Mouse (Mus musculus) midbrain, postnatal 0 days (tissue): Measurements from ENCODE around the gene Rgs3. TPM values are rescaled to one million over a fixed set of nuclear protein-coding genes. Genes with fewer than 3 reads are reported as not detected.

ENCODE experiments used
- ATAC-seq: fragments of 200-750 bp; cut with Nextera tagmentation; 2 replicates; pipeline ENCODE4 v1.8.0; 2017; ENCODE audit warnings: moderate number of reproducible peaks, mild to moderate bottlenecking, moderate TSS enrichment, moderate library complexity; ENCODE audit not compliant: low FRiP score
- DNase-seq: peaks from one replicate; pipeline ENCODE4 v3.0.0-alpha.2; 2015; ENCODE audit warnings: low spot score
- H3K27ac ChIP-seq: fragments of 300-500 bp; sonication (generic); 2 replicates; pipeline ENCODE4 v1.5.1; 2014; ENCODE audit warnings: low read depth, mild to moderate bottlenecking, low read length, mixed read lengths
- H3K27me3 ChIP-seq: fragments of 300-500 bp; sonication (generic); 2 replicates; pipeline ENCODE4 v1.6.1; 2014; ENCODE audit warnings: low read length, control low read depth, mixed read lengths; ENCODE audit not compliant: insufficient read depth
- H3K36me3 ChIP-seq: fragments of 300-500 bp; sonication (generic); 2 replicates; pipeline ENCODE4 v1.6.1; 2014; ENCODE audit warnings: low read length, control low read depth, mixed read lengths; ENCODE audit not compliant: insufficient read depth
- H3K4me1 ChIP-seq: fragments of 300-500 bp; sonication (generic); 2 replicates; pipeline ENCODE4 v1.6.1; 2014; ENCODE audit warnings: mild to moderate bottlenecking, control low read depth, antibody characterized with exemption, low read length, mixed read lengths; ENCODE audit not compliant: insufficient read depth
- H3K4me2 ChIP-seq: fragments of 300-500 bp; sonication (generic); 2 replicates; pipeline ENCODE4 v1.6.1; 2014; ENCODE audit warnings: low read depth, mild to moderate bottlenecking, low read length, mixed read lengths; ENCODE audit not compliant: poor library complexity, severe bottlenecking
- H3K4me3 ChIP-seq: fragments of 300-500 bp; sonication (generic); 2 replicates; pipeline ENCODE4 v1.5.1; 2014; ENCODE audit warnings: low read depth, mild to moderate bottlenecking, low read length, moderate library complexity
- H3K9ac ChIP-seq: fragments of 300-500 bp; sonication (generic); replicated peaks from 2 replicates; pipeline ENCODE4 v1.6.1; 2014; ENCODE audit warnings: mild to moderate bottlenecking, low read length, moderate library complexity, mixed read lengths; ENCODE audit not compliant: poor library complexity, severe bottlenecking
- H3K9me3 ChIP-seq: fragments of 300-500 bp; sonication (generic); 2 replicates; pipeline ENCODE4 v1.6.1; 2016; ENCODE audit warnings: low read length, control low read depth
- CTCF ChIP-seq: IDR thresholded peaks from 2 replicates; pipeline ENCODE4 v1.5.1; 2016; ENCODE audit warnings: antibody characterized with exemption, mild to moderate bottlenecking
- WGBS: fragments of 180-500 bp; shearing (Covaris S2); extraction: QIAGEN DNeasy Blood & Tissue Kit; methylation state at CpG from one replicate; pipeline ENCODE4 v1.1.7; 2014; 5-methylcytosine and 5-hydroxymethylcytosine counted together
- polyA plus RNA-seq: library from polyadenylated mRNA; unstranded; fragments of >200 nt; fragmentation: Nextera tagmentation; extraction: Ambion mirVana; gene quantifications from 2 replicates; pipeline ENCODE4 v1.2.1, GENCODE M21; 2015
- total RNA-seq: library from RNA; depleted of rRNA; stranded (reverse); fragments of >200 nt; gene quantifications from 2 replicates; pipeline ENCODE4 v1.2.3, GENCODE M21; 2014

The Rgs3 gene
- total and polyA plus RNA-seq, 2 experiments from 2014 or later = 55.6 to 89.4 TPM

- Histone ChIP-seq H3K36me3 (no peaks in the 10 kb centered on the region), H3K4me2 (no peak overlapping the region), H3K27me3 (no peaks in the 10 kb centered on the region), H3K4me3 (no peak overlapping the region), H3K4me1 (peaks cover 11% of the 10 kb centered on the region), H3K9ac (no peak overlapping the region), H3K9me3 (no peaks in the 10 kb centered on the region), H3K27ac (no peak overlapping the region)
- WGBS = 53% methylated on average over 6 of the region's 6 CpGs
- ATAC-seq = no peak
- no peak for TF ChIP-seq CTCF
- no peak for DNase-seq
These were observed 48.2 kb downstream of the Rgs3 start for GRCm38 (mm10) chr4:62607805-62608204.

GRCm38 (mm10) chr4:62609333-62609732 lies 49.7 kb downstream of the Rgs3 start:
- DNase-seq = no peak
- no peak overlapping the region for H3K9ac ChIP-seq
- WGBS = 75% methylated on average over 4 of the region's 4 CpGs
- no peak overlapping the region for H3K27ac ChIP-seq
- peaks cover 20% of the 10 kb centered on the region for H3K4me1 ChIP-seq
- H3K27me3 ChIP-seq = no peaks in the 10 kb centered on the region
- no peak for ATAC-seq
- no peak for TF ChIP-seq CTCF
- H3K4me2 ChIP-seq = no peak overlapping the region
- H3K36me3 ChIP-seq = no peaks in the 10 kb centered on the region
- H3K9me3 ChIP-seq = no peaks in the 10 kb centered on the region
- no peak overlapping the region for H3K4me3 ChIP-seq

- peaks cover 20% of the 10 kb centered on the region for H3K4me1 ChIP-seq
- DNase-seq (no peak), ATAC-seq (no peak)
- no peak overlapping the region for H3K27ac ChIP-seq
- H3K36me3 ChIP-seq = no peaks in the 10 kb centered on the region
- H3K4me2 ChIP-seq = no peak overlapping the region
- WGBS = 59% methylated on average over 16 of the region's 16 CpGs
- no peak overlapping the region for H3K9ac ChIP-seq
- no peaks in the 10 kb centered on the region for H3K9me3 ChIP-seq
- H3K27me3 ChIP-seq = no peaks in the 10 kb centered on the region
- no peak for TF ChIP-seq CTCF
- no peak overlapping the region for H3K4me3 ChIP-seq
These were observed 50.6 kb downstream of the Rgs3 start for GRCm38 (mm10) chr4:62610142-62610675.

GRCm38 (mm10) chr4:62612601-62613501 lies 53.2 kb downstream of the Rgs3 start:
- 0 out of 2 replicates have a peak overlapping the region, but pooled peaks have one; percentile 19 for H3K9ac ChIP-seq
- peaks cover 9% of the 10 kb centered on the region; the same call in 1 of the 2 replicates for H3K4me1 ChIP-seq
- H3K27me3 ChIP-seq = no peaks in the 10 kb centered on the region
- WGBS = 36% methylated on average over 22 of the region's 22 CpGs
- H3K36me3 ChIP-seq = no peaks in the 10 kb centered on the region
- H3K4me3 ChIP-seq = no peak overlapping the region
- H3K4me2 ChIP-seq = no peak overlapping the region
- peak; percentile 70 for ATAC-seq
- DNase-seq = peak; percentile 94
- TF ChIP-seq CTCF = no peak
- H3K9me3 ChIP-seq = no peaks in the 10 kb centered on the region
- no peak overlapping the region for H3K27ac ChIP-seq

GRCm38 (mm10) chr4:62613646-62614365 lies 54.2 kb downstream of the Rgs3 start:
- ATAC-seq = no peak
- H3K9me3 ChIP-seq = no peaks in the 10 kb centered on the region
- peak overlapping the region; percentile 26; the same call in 1 of the 2 replicates for H3K27ac ChIP-seq
- H3K4me2 ChIP-seq = no peak overlapping the region; the same call in 1 of the 2 replicates
- WGBS = 68% methylated on average over 13 of the region's 13 CpGs
- H3K27me3 ChIP-seq = no peaks in the 10 kb centered on the region
- peaks cover 9% of the 10 kb centered on the region; the same call in 1 of the 2 replicates for H3K4me1 ChIP-seq
- DNase-seq = peak; percentile 53
- no peak overlapping the region for H3K9ac ChIP-seq
- H3K36me3 ChIP-seq = no peaks in the 10 kb centered on the region
- peak; percentile 36 for TF ChIP-seq CTCF
- H3K4me3 ChIP-seq = no peak overlapping the region
